Mouse (Mus musculus) mesoderm, embryonic 11.5 days (tissue): ENCODE data around the gene Tnni3k.

ENCODE experiments used
- DNase-seq: peaks from one replicate; pipeline ENCODE4 v3.0.0-alpha.2; 2012; ENCODE audit warnings: low read depth, low spot score

The Tnni3k gene

DNA sequence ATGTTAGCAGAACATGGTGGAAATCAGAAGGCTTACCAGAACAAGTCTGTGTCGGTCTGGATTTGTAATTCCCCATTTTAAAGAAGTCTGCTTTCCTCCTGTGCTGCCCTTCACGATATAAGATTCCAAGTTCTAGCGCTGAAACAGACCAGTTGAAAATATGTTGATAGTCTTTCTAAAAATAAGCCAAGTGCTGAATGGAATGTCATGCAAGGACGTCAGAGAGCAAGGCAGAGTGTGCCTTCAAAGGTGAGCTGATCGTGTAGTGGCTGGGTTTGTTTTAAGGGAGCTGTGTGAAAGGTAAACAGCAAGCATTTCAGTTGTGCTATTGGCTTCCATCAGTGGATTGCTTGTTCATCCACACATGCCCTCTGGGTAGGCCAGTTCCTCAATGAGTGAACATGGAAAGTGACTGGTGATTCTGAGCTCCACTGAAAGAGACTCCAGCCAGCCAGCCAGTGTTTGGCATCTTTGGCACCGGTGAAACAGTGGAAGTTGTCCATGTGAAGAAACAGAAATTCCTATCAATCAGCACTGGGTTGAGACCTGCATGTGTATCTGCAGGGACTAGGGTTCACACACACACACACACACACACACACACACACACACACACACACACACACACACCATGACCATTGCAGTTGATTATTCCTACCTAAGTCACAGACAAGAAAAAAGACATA, at the start of gene Tnni3k:
Tnni3k (minus strand) TSS at position 177 of the 686 bp plus-strand sequence.
- DNase-seq = no peak

DNA sequence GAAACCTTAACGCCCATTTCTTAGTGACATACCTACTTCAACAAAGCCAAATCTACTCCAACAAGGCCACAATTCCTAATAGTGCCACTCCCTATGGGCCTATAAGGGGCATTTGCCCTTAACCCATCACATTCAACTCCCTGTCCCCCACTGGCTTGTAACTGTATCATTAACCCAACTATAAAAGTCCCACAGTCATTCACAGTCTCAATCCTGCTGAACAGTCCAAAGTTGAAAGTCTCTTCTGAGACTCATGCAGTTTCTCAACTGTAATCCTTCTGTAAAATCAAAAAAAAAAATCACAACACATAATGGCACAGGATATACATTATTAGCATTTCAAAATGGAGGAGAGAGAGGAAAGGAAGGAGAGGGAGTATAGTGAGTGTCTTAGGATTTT, 44.1 kb upstream of the Tnni3k start:
- no peak for DNase-seq

DNA sequence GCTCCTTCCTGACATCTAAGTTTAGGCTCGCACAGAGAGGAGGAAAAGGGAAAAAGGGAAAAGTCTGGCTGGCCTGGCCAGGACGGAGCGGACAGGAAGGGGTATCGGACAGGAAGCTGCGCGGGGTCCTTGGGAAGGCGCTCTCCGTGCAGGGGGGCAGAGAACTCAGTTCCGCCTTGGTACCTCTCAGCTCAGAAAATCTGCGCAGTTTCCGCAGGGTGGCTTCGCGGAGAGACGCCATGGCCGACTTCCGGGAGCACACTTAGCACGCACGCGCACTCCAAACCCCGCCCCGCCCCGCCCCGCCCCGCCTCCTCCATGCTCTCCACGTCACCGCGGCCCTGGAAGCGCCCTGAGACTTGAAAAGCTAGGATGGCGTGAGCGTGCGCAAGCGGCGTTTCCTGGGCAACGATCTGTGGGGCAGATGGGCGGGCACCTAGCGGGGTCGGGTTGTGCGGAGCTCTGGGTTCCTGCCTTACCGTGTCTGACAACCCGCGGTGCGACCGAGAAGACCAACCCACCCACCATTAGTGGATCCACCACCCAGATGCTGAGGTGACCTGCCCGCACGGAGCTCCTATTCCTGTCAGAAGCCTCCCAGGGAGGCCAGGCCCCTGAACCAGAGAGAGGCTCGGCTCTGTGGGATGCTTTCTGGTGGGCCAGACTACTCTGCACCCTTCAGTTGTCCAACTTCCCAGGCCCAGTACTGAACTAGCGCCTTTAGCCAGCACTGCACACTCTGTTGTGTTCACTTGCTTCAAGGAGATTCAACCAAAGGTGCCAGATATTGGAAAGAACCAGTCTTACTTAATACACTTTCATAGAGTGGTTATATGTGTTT, 38.1 kb upstream of the Tnni3k start, which contains the start of the genes Fpgt and Lrriq3:
Fpgt (minus strand) TSS at position 288 of the 841 bp plus-strand sequence.
Lrriq3 (plus strand) TSS at position 319 of the 841 bp plus-strand sequence.
- DNase-seq = peak; percentile 95

DNA sequence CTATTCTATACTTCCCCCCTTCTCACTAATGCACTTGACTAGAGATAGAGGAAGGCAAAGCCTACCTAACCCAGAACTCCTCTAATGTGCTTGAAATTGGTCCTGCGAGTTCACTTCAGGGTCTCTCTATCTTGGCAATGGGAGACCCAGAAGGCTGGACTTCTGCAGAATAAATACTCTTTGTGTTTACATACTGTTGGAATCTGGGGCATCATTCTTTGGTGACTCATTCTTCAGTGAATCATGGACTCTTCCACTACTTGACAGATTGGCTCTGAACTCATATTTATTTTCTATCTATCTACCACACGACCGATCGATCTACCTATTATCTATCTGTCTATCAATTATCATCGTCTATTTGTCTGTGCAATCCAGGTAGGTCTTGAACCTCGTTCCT, 36.9 kb upstream of the Tnni3k start:
- DNase-seq = no peak

DNA sequence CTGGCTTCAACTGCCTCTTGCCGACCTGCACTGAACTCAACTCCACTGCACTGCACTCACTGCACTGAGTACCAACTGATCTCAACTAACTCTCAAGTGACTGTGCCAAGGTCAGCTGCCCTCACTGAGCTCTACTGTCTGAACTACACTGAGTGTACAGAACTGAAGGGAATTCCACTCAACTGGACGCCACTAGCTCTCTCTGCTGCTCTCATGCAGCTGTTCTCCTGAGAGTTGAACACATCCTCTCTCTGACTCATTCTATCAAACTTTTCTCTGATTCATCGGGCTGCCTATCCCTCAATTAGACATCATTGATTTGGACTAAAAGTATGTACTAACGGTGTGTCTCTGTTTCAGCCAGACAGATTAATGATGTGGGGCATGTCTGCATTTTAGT, 22.7 kb upstream of the Tnni3k start:
- no peak for DNase-seq

DNA sequence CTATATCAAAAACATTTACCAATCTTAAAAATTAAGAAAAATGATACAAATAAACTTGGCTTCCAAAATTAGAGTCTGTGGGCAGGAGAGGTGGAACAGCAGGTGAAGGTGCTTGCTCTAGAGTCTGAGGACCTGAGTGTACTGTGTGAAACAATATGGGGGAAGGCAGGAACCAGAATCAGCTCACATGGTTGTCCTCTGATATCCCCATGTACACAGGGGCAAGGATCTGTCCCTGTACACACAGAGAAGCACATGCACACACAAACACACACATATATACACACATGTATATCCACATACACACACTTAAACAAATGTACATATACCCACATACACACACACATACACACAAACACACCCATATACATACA, 4.2 kb upstream of the Tnni3k start:
- DNase-seq = no peak

DNA sequence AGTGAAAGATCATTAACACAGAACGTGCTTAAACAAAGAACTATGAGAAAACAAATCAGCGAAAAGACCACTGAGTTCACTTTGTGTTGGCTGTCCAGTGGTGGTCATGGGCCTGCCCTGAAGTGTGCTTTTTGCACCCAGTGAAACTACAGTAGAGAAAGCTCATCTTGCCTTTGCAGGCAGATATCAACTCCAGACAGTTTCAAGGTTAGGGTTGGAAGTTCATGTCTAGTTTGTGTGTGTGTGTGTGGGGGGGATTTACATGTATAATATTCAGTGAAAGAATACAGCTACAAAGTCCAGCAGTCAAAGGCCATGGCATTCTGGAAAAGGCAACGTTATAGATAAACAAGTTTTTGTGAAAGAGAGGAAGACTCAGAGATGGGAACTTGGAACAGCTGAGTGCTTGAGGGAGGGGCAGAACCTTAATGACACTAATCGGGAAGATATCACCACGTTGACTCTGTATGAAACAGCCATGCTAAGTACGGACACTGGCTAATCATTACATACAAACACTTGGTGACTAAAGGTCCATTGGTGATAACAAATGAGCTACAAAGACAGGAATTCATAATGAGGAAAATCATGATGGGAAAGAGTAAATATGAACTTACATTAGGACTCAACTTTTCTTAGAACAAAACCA, 3.7 kb upstream of the Tnni3k start:
- DNase-seq = no peak

DNA sequence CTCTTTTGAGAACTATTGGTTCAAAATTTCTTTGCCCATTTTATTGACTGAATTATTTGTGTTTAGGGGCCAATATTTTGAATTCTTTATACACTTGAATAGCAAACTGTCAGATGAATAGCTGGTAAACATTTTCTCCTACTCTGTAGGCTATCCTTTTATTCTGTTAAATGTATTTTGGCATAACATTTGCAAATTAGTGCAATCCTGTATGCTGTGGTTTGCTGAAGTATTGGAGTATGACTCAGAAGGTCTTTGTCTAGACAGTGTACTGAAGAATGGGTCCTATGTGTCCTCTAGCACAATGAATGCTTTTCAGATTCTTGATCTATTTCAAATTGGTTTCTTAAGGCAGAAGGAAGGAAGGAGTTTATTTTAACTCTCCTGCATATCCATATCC, 2.4 kb upstream of the Tnni3k start:
- no peak for DNase-seq

DNA sequence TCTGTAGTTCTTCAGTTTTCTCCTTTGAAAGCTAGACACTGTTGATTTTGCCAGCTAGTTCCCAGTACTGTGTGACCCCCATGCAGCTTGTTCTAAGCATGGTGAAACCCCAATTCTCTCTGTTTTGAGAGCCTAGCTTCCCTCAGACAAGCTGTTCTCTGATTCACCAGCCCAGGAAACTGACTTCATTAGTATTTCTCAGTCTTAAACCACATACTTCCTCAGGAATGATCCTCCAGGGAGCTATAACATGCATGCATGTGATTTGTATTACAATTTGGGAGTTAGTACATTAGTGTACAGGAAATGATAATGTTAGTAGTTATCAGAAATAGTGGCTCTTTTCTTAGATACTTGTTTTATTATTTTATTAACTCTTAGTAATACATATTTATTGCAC, 1.4 kb upstream of the Tnni3k start:
- DNase-seq = no peak

DNA sequence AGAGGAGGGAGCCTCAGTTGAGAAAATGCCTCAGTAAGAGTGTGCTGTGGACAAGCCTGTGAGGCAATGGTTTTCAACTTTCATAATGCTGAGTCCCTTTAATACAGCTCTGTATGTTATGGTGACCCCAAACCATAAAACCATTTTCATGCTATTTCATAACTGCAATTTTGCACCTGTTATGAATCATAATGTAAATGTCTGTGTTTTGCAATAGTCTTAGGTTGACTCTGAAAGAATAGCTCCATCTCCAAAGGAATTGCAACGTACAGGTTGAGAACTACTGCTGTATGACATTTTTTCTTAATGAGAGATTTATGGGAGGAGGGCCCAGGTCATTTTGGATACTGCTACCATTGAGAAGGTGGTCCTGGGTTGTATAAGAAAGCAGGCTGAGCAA, 2.0 kb downstream of the Tnni3k start:
- no peak for DNase-seq

DNA sequence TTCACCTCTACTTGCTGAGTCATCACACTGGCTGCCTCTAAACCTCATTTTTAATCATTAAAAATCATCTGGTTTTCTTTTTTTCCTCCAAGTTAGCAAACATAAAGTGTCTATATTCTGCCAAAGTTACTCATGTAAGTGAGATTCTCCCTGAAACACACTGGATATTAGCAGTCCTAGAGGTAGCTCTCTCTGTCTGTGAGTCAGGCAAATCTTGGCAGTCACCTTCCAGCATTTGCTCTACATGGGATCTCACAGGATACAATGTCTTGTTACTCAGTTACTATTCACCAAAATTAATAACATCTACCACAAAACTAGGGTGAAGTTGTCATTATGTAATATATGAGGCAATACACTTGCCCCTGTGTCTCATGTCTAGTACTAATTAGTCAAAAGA, 3.2 kb downstream of the Tnni3k start:
- no peak for DNase-seq

DNA sequence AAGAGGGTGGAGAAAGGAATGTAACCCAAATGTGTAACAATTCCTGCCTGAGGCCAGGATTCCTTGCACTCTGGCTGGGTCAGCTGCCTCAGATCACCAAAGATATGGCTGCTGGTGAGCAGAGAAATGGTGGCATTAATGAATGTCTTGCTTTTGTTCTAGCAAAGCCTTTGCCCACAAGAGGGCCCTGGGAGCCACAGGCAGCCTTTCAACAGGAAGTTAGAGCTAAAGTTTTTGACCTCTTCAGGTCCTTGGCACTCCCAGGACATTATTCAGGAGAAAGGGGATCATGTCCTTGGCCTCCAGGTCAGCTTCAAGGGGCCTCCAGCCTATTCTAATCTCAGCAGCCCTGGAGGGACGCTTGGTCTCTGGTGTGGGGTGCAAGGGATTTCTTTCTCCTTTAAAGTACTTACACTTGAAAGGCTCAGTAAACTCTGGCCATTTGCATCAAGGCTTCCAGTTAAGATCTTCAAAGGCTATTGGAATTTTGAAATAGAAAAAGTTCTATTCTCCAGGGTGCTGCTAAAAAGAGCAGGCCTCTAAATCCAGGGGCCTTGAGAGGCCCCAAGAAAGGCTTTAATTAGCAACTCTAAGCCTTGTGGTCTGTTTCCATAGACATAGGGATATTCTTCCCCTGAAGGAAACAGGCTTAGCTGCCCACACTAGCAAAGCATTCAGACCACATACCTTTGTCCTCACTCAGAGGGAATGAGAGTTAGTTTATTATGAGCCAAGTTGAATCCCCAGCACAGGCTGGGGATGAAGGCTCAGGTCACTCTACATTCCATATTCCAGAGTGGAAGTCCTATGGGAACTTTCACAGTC, 16.0 kb downstream of the Tnni3k start:
- no peak for DNase-seq

DNA sequence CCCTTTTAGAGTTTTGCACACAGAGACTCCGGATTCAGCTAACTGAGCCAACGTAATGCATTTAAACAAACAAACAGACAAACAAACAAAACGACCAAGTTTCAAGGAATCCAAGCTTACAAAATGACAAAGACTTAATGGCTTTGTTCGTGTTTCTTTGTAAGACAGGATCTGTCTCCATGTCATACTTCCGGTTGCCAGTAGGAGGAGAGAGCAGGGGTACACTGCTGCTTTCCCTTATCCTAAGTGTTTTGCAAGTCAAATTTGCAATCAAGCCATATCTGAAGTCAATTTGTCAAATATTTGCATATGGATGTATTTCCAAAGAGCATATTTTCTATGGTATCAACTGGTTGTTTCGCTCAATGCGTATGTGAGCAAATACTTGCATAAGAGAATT, 20.9 kb downstream of the Tnni3k start:
- DNase-seq = peak; percentile 9

DNA sequence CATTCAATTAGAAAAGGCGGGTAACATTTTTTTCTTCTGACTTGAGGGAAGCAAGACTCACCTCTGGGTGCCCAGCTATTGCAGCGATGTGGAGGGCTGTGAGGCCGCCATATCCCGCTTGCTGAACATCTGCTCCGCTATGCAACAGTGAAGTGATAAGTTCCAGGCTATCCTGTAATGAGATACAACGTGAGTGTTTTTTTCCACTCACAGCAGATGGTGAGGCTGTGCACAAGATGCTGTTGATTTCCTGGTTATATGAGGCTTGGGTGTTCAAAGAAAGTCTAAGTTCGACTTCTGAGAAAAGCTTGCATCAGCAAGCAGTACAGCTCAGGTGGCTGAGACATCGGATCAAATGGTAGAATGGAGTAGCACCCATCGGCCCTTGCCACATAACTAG, 25.0 kb downstream of the Tnni3k start:
- no peak for DNase-seq

DNA sequence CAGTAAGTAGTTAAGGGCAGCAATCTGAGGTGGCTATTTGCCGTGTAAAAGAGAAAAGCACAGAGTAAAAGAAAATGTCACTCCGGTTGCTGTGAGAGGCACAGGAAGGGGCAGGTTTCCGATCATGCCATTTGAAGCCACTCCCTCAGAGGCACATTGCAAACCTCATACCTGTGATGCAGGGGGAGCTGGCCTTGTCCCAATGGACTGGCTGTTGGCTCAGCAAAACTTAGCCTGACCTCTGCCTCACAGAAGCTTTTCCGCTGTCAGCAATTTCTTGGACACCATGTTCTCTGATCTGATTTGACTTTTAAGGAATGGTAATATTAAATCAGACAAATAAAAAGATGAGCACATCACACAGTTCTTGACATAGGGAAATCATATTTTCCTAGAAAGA, 52.4 kb downstream of the Tnni3k start:
- no peak for DNase-seq

DNA sequence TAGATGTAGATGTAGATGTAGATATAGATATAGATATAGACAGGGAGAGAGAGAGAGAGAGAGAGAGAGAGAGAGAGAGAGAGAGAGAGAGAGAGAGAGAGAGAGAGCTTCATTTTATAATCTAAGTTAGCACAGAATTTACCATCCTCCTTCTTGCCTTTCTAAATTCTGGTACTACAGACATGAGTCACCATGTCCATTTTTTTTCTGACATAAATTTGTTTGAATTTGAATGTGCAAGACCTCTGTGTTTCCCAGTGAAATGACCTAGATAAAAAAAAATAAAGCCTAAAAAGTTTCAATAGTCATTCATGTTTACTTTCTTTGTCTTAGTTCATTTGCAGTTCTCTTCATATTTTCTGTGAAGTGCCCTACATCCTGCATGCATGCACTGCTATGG, 54.2 kb downstream of the Tnni3k start:
- DNase-seq = no peak

DNA sequence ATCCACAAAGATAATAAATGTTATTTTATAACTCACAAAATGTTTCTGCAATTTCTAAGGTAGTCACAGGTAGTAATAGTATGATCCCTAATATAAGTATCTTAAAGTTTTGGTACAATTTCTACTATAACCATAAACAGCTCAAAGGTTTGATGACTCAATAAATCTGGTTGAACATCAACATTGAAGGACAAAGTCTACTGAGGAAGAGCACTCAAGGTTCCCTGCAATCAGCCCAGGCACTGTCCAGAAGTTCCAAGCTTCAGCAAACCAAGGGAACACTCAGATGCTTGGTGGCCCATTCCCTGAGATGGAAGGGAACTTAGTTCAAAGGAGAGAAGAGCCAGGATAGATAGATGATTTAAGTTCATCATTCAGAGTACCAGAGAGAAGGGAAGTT, 62.5 kb downstream of the Tnni3k start:
- no peak for DNase-seq

DNA sequence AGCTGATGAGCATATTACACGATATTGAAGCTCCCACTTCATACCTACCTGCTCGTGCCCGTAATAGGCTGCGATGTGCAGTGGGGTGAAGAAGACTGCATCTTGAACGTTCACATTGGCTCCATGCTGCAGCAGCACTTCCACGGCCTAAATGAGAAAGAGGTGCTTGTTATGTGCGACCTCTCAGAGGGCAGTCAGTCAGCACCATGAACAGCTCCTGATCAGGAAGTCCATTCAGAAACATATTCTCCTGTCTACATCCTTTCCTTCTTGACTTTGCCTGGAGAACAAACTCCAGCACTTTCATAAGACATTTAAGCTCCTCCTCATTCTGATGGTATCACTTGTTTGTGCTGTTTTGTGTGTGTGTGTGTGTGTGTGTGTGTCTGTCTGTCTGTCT, 76.1 kb downstream of the Tnni3k start:
- peak; percentile 50 for DNase-seq

DNA sequence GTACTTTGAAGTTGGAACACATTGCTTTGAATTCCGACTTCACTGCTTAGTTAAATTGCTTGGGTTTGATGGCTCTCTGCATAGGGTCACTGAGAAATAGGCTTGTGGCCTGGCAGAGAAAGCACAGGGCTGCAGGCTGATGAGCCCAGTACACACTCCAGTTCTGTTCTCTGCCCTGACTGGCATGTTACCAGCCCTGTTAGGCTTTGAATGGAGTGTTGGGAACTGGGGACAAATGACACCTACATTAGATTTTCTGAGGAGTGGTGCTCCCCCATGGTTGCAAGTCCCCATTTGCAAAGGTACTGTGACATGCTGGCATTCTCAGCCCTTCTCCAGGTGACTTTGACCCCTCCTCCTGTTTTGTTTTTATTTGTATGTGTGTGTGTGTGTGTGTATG, 83.6 kb downstream of the Tnni3k start:
- no peak for DNase-seq

DNA sequence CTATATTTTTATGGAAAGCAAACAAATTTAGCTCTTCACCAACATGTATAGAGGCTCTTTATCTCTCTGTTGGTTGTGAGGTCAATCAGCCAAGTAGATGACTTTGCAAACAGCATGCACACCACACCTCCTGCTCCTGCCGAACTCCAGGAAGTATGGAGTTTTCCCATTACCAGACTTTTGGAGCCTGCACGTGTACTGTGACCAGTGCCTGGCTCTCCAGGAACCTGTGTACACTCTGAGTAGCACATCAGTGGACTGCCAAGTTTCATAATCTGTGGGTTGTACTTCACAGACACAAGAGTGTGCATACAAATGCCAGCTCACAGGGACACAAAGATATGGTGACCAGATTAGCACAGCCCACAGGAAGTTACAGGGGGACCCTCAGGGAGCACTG, 84.2 kb downstream of the Tnni3k start:
- DNase-seq = no peak

DNA sequence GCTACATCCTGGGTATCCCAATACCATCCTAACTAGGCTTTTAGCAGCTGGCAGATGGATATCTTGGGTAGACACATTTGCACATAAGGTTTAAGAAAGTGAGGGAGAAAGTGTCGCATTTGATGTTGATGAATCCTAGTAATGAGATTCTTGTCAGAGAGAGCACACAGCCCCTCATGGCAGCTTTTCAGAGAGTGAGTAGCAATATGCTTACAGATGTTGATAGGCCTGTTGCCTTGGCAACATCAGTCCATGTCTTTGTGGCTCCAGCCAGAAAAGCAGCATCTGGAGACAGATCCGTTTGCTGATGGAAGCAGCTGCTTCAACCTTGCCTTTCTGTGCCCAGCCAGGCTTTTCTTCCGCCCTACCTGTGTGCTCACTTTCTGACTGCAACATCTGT, 93.9 kb downstream of the Tnni3k start:
- DNase-seq = no peak

DNA sequence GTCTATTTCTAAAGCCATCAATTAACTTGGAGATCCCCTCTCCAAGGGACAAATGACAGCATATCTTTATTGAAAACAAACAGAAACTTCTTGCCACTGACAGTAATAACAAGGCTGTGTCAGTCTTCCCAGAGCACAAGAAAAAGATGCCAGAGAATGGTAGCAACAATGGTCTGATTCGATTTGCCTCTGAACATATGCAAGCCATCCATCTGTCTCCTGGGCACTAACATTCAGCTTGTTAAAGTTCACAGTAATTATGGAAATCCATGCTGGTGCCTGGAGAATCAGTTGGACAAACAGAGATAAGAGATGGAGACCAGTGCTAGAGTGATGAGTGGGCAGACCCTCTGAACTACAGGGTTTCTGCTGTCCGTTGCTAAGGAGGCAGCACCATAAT, 102.1 kb downstream of the Tnni3k start:
- no peak for DNase-seq
